Mouse (Mus musculus): ENCODE results near the gene Klhl41.

DNA sequence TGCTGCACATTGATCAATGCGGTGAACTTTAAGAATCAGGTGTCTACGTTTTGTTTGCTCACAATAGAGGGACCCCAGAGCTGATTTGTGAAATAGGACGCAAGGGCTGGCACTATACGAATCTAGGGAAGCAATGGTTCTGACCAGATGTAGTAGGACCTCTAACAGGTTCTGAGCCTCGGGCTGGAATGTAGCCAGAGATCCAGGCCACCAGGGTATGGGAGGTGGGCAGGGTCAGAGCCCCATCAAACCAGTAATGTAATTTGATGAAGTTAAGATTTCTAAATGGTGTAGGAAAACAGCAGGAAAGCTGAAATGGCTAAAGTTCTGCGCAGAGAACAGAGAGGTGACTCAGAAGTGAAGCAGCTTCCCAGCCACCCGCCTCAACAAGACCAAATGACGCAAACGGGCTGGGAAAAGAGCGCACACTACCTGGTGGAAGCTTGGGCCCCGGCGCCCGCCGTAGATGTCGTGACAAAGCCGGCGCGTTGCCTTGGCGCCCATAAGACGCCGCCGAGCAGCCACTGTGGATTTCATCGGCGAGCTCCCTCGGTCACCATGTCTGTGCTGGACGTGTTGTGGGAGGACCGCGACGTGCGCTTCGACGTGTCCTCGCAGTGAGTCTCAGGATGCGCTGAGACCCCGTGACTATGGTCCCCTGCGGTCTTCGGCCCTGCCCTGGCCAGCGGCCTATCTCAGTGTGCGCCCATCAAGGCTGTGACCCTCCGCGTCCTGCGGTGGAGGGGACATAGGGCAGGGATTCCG, 23.0 kb upstream of the Klhl41 start, which contains the start of gene Bbs5:
- TF ChIP-seq POLR2A (IDR thresholded peaks at IDR 0.05; ENCODE audit: low read depth, low read length) (no peak), CTCF (IDR thresholded peaks at IDR 0.05; ENCODE audit: extremely low read depth, insufficient read length, insufficient replicate concordance, low read depth, low read length) (no peak)
